Mouse (Mus musculus) C2C12 (cell line): ENCODE results near the gene Socs5. TPM values are rescaled to one million over a fixed set of nuclear protein-coding genes. Genes with fewer than 3 reads are reported as not detected.

Experiments used
- H3K27me3 ChIP-seq: one replicate; pipeline ENCODE4 v1.6.1; 2011; ENCODE audit not compliant: control insufficient read depth, insufficient read depth, insufficient read length
- H3K36me3 ChIP-seq: one replicate; pipeline ENCODE4 v1.6.1; 2011; ENCODE audit not compliant: control insufficient read depth, insufficient read depth
- H3K4me3 ChIP-seq: one replicate; pipeline ENCODE4 v1.5.1; 2011; ENCODE audit warnings: mild to moderate bottlenecking, control low read depth; ENCODE audit not compliant: poor library complexity, insufficient read depth, severe bottlenecking
- H3K79me2 ChIP-seq: one replicate; pipeline ENCODE4 v1.6.1; 2011; ENCODE audit not compliant: control insufficient read depth, insufficient read depth
- H3K79me3 ChIP-seq: one replicate; pipeline ENCODE4 v1.6.1; 2011; ENCODE audit warnings: low read depth, control low read depth
- H3ac ChIP-seq: one replicate; pipeline ENCODE3; 2011; ENCODE audit warnings: low read depth; ENCODE audit not compliant: control insufficient read depth, insufficient read length
- CEBPB ChIP-seq: IDR thresholded peaks from one replicate; pipeline ENCODE4 v1.6.1; 2011; ENCODE audit warnings: low read depth, mild to moderate bottlenecking, control low read depth, moderate library complexity
- CTCF ChIP-seq: IDR thresholded peaks from one replicate; pipeline ENCODE4 v1.5.1; 2011; ENCODE audit not compliant: control insufficient read depth, insufficient read depth, insufficient read length
- FOSL1 ChIP-seq: IDR thresholded peaks from one replicate; pipeline ENCODE4 v1.8.0; 2011; ENCODE audit warnings: mild to moderate bottlenecking, low read length; ENCODE audit not compliant: poor library complexity, insufficient read depth, severe bottlenecking
- MAX ChIP-seq: IDR thresholded peaks from one replicate; pipeline ENCODE4 v1.6.1; 2011; ENCODE audit warnings: mild to moderate bottlenecking, control low read depth
- MYOD1 ChIP-seq: IDR thresholded peaks from one replicate; pipeline ENCODE4 v1.6.1; 2011; ENCODE audit warnings: low read depth; ENCODE audit not compliant: control insufficient read depth, insufficient read length
- MYOG ChIP-seq: IDR thresholded peaks from one replicate; pipeline ENCODE4 v1.6.1; 2011; ENCODE audit not compliant: control insufficient read depth, insufficient read length; ENCODE audit errors: extremely low read depth
- USF1 ChIP-seq: IDR thresholded peaks from one replicate; pipeline ENCODE4 v1.6.1; 2011; ENCODE audit warnings: low read depth, mild to moderate bottlenecking, control low read depth, moderate library complexity
- polyA plus RNA-seq: library from polyadenylated mRNA; unstranded; fragments of >200 nt; fragmentation: generic; extraction: Trizol; gene quantifications from one replicate; pipeline ENCODE4 v1.2.1, GENCODE M21; 2012; ENCODE audit warnings: missing spikeins

The Socs5 gene
- polyA plus RNA-seq, 1 experiment: 20.1 TPM

DNA sequence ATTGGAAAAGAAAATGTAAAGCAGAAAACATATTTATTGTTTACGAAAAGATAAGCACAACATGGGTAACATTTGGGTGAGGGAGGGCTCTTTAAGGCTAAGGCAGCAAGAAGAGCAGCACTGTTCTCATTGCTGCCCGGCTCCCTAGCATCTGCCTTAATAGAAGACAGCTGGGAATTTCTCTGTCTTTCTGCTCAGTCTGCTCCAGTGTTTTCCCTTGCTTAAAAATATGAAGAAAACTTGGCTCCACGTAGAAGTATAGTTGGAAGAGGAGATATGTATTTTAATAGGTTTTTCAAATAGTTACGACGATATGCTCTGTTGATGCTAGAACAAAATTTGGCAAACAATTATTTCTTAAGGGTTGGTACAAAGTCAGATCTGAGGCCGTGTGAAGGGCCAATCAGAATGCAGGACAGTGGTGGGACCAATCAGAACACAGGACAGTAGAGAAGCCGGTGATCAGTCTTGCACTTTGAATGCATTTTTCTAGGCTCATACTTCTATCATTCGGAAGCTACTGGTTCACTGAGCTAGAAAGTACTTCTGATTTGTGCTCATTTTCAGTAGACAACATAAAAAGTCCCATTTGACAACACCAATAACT lies 39.0 kb downstream of the Socs5 start:
- H3ac ChIP-seq: no peak overlapping the region
- H3K79me3 ChIP-seq: no peaks in the 10 kb centered on the region
- TF ChIP-seq CTCF (no peak), CEBPB (no peak), USF1 (no peak), MYOD1 (no peak), FOSL1 (no peak), MAX (no peak), MYOG (no peak)
- H3K27me3 ChIP-seq: no peaks in the 10 kb centered on the region
- H3K36me3 ChIP-seq: no peaks in the 10 kb centered on the region
- H3K4me3 ChIP-seq: no peak overlapping the region
- H3K79me2 ChIP-seq: no peaks in the 10 kb centered on the region

DNA sequence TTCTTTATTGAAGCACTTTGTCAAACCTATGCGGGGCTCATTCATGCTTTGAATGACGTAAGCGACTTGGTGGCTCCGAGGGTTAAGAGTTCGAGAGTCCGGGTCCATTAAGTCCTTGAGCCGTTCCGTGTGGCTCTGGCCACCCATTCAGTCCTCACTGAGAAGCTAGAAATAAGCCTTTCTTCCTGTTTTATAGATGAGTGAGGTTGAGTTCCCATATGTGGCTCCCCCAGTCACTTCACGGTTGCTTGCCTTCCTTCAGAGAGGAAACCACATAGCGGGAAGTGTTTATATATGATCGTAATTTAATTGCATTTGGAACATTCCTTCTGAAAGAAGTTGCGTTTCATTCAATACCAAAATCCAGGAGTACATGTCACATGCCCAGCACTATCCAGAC lies 42.3 kb downstream of the Socs5 start:
- Histone ChIP-seq H3K4me3 (no peak overlapping the region), H3K79me3 (no peaks in the 10 kb centered on the region), H3K27me3 (no peaks in the 10 kb centered on the region), H3K79me2 (no peaks in the 10 kb centered on the region), H3ac (no peak overlapping the region), H3K36me3 (no peaks in the 10 kb centered on the region)
- TF ChIP-seq MYOG: no peak
- TF ChIP-seq CEBPB: no peak
- no peak for TF ChIP-seq USF1
- TF ChIP-seq CTCF: no peak
- no peak for TF ChIP-seq FOSL1
- no peak for TF ChIP-seq MAX
- no peak for TF ChIP-seq MYOD1

DNA sequence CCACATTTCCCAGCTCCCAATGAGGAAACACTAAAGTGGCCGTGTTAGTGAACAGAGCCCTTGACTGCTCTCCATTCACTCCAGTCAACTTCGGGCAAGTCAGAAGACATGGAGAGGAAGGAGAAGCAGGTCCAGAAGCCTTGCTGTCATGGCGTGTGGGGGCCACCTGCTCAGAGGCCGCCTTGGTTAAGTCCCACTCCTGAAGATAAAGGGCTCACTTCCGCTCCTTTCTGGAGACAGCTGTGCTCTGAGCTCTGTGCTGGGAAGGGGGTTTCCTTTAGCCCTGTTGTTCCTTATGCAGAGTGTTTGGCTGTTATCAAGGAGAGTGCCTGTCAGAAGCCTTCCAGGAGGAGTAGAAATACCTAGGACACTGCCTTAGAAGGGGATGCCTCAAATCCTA lies 45.5 kb downstream of the Socs5 start:
- Histone ChIP-seq H3K4me3 (no peak overlapping the region), H3K36me3 (no peaks in the 10 kb centered on the region), H3K27me3 (no peaks in the 10 kb centered on the region), H3K79me2 (no peaks in the 10 kb centered on the region), H3ac (no peak overlapping the region), H3K79me3 (no peaks in the 10 kb centered on the region)
- TF ChIP-seq MYOD1 (no peak), CTCF (no peak), CEBPB (no peak), MAX (no peak), MYOG (no peak), FOSL1 (no peak), USF1 (no peak)

DNA sequence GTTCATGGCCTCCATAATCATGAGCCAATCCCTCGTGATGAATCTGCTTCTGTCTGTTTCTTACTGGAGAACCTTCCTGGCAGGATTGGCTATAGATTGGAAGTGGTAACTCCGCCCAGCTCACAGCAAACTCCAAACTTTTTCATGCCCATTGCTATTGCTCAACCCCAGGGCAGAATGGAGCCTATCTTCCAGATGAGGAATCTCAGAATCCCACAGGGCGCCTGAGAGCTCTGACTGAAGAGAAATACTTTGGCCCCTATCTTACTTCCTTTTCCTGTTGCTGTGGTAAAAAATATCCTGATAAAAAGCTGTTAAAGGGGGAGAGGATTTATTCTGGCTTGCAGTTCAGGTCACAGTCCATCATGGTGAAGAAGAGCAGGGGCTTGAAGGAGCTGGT lies 48.2 kb downstream of the Socs5 start:
- Histone ChIP-seq H3K4me3 (no peak overlapping the region), H3K79me3 (no peaks in the 10 kb centered on the region), H3K36me3 (no peaks in the 10 kb centered on the region), H3K27me3 (no peaks in the 10 kb centered on the region), H3ac (no peak overlapping the region), H3K79me2 (no peaks in the 10 kb centered on the region)
- TF ChIP-seq CEBPB (no peak), CTCF (no peak), MAX (no peak), FOSL1 (no peak), MYOD1 (no peak), MYOG (no peak), USF1 (no peak)

DNA sequence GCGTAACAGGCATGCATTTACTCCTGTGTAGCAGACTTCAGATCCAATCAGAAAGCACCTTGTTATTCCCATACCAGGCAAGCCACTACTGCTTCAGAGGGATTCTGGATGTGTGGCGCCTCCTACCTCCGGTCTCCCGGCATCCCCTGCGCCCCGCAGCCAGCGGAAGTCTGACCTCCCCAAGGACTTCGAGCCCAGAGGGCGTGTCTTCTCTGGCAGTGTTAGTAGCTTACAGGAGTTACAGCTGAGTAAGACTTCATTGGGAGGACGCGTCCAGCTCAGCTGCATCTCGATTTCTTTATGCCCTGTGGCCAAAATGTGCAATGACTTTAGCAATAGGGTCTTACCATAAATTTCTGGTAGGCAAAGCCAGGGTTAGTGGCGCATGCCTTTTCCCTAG lies 50.3 kb downstream of the Socs5 start:
- Histone ChIP-seq H3K79me3 (no peaks in the 10 kb centered on the region), H3ac (no peak overlapping the region), H3K36me3 (no peaks in the 10 kb centered on the region), H3K27me3 (no peaks in the 10 kb centered on the region), H3K4me3 (no peak overlapping the region), H3K79me2 (no peaks in the 10 kb centered on the region)
- TF ChIP-seq MYOG: no peak
- no peak for TF ChIP-seq MAX

GRCm38 (mm10) chr17:87158597-87158996 lies 51.1 kb downstream of the Socs5 start:
- Histone ChIP-seq H3K4me3 (no peak overlapping the region), H3K79me2 (no peaks in the 10 kb centered on the region), H3ac (no peak overlapping the region), H3K27me3 (no peaks in the 10 kb centered on the region), H3K79me3 (no peaks in the 10 kb centered on the region), H3K36me3 (no peaks in the 10 kb centered on the region)
- TF ChIP-seq MAX: no peak
- TF ChIP-seq CTCF: no peak
- no peak for TF ChIP-seq FOSL1
- TF ChIP-seq USF1: no peak
- no peak for TF ChIP-seq CEBPB
- no peak for TF ChIP-seq MYOG
- no peak for TF ChIP-seq MYOD1
